Mouse (Mus musculus): ENCODE results near the gene Stt3a. TPM values are rescaled to one million over a fixed set of nuclear protein-coding genes. Genes with fewer than 3 reads are reported as not detected.

Gene Stt3a
- polyA plus RNA-seq, 1 experiment from 2014 or later, result 293 TPM

DNA sequence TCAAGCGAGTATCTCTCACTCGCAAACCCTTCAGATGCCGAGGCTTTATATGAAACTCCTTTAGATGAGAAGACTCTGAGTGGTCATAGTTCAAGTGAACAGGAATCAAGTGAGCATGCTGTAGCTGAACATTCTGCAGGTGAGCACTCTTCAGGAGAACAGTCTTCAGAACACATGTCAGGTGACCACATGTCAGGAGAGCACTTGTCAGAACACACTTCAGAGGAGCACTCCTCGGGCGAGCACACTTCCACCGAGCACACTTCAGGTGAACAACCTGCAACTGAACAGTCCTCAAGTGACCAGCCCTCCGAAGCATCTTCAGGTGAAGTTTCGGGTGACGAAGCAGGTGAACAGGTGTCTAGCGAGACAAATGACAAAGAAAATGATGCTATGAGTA lies 73.2 kb downstream of the Stt3a start:
- H3K4me1 ChIP-seq, result no peaks in the 10 kb centered on the region
- 92% methylated on average over 10 of the region's 10 CpGs for WGBS
- no peak overlapping the region for H3K4me3 ChIP-seq
- H3K36me3 ChIP-seq, result no peaks in the 10 kb centered on the region
- ATAC-seq (ENCODE audit: low FRiP score, low read depth), result no peak
- H3K9ac ChIP-seq, result no peak overlapping the region
- no peak overlapping the region for H3K4me2 ChIP-seq (replicated peaks)
- no peaks in the 10 kb centered on the region for H3K27me3 ChIP-seq
- H3K9me3 ChIP-seq, result no peaks in the 10 kb centered on the region
- H3K27ac ChIP-seq, result no peak overlapping the region

DNA sequence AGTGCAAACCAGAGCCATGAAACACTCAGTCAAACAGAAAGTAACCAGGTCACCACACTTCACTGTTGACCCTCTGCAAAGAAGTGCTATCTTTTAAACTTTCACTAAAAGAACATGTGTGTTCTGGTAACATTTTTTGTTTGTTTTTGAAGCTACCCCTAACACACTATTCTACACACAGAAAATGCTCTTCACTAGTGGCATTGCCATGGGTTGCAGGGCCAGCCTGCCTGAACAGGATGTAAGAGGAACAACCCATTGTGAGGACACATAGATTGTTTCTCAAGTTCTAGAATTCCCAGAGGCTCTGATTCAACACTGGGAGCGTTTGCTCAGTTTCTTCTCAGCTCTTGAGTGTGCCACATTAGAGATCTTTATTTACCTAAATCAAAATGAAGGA lies 74.6 kb downstream of the Stt3a start, which contains the start of gene Acrv1:
Gene Acrv1, plus strand, starts transcription at position 301 of the 400 bp plus-strand sequence.
- Histone ChIP-seq H3K27ac (no peak within 1 kb of the TSS), H3K4me1 (no peaks in the 10 kb centered on the region), H3K36me3 (no peaks in the 10 kb centered on the region), H3K4me2 (replicated peaks) (no peak within 1 kb of the TSS), H3K9me3 (no peaks in the 10 kb centered on the region), H3K9ac (no peak within 1 kb of the TSS), H3K4me3 (no peak within 1 kb of the TSS), H3K27me3 (no peaks in the 10 kb centered on the region)
- ATAC-seq (ENCODE audit: low FRiP score, low read depth), result no peak
- WGBS, result 62% methylated on average over 1 of the region's 1 CpGs

DNA sequence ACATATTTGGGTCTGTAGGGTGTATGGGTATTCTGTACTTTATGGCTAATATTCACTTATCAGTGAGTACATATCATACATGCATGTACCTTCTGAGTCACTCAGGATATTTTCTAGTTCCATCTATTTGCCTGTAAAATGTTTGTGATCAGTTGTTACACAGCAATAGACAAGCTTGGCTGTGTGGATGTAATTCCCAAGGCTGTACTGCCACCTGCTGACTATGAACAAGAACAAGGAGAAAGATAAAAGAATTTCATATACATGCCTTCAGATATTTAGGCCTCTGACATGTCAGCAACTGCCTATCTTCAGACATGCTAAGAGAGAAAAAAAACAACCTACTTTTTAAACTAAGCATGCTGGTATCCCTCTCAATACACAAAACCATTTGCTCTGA lies 80.2 kb downstream of the Stt3a start:
- no peak overlapping the region for H3K4me3 ChIP-seq
- no peaks in the 10 kb centered on the region for H3K4me1 ChIP-seq
- H3K4me2 ChIP-seq (replicated peaks), result no peak overlapping the region
- H3K27ac ChIP-seq, result no peak overlapping the region
- H3K9ac ChIP-seq, result no peak overlapping the region
- no peaks in the 10 kb centered on the region for H3K9me3 ChIP-seq
- no peaks in the 10 kb centered on the region for H3K36me3 ChIP-seq
- H3K27me3 ChIP-seq, result no peaks in the 10 kb centered on the region
- ATAC-seq (ENCODE audit: low FRiP score, low read depth), result no peak

DNA sequence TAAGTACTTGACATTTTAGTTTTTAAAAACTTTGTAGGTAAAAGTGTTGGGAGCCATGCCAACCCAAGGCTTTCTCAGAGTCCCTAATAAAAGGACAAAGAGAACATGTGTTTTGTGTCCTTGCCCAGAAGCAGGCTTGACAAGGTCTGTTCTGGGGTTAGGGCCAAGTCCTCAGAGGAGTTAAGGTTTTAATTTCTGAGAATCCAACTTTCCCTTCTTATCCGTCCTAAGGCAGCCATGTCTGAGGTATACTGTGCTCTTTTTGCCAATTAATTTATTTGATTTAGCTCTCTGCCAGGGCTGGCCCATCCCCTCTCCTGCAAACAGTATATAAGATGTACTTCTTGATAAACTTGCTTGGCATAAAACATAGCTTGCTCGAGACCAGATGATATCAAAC lies 86.1 kb downstream of the Stt3a start:
- WGBS, result 64% methylated on average over 2 of the region's 2 CpGs
- no peak overlapping the region for H3K4me3 ChIP-seq
- H3K27ac ChIP-seq, result no peak overlapping the region
- H3K36me3 ChIP-seq, result no peaks in the 10 kb centered on the region
- ATAC-seq (ENCODE audit: low FRiP score, low read depth), result no peak
- no peak overlapping the region for H3K9ac ChIP-seq
- H3K9me3 ChIP-seq, result no peaks in the 10 kb centered on the region
- no peak overlapping the region for H3K4me2 ChIP-seq (replicated peaks)
- no peaks in the 10 kb centered on the region for H3K27me3 ChIP-seq
- no peaks in the 10 kb centered on the region for H3K4me1 ChIP-seq

Other genes starting within 250 kb of the Stt3a start
- gene Gm5615, start 225.7 kb downstream of the Stt3a start, polyA plus RNA-seq (2015; fragmentation: Nextera tagmentation; extraction: Ambion mirVana), result not detected in 2 replicates
- gene Gm17689, start 185.0 kb downstream of the Stt3a start, polyA plus RNA-seq (2015; fragmentation: Nextera tagmentation; extraction: Ambion mirVana), result not detected in 2 replicates
- not detected in 2 replicates for gene A630095E13Rik, start 124.3 kb downstream of the Stt3a start, polyA plus RNA-seq (2015; fragmentation: Nextera tagmentation; extraction: Ambion mirVana)
- gene Acrv1, start 74.5 kb downstream of the Stt3a start, polyA plus RNA-seq (2015; fragmentation: Nextera tagmentation; extraction: Ambion mirVana), result not detected in 2 replicates
- 39.6 and 40.8 TPM in 2 replicates for gene Chek1, start 40.6 kb downstream of the Stt3a start, polyA plus RNA-seq (2015; fragmentation: Nextera tagmentation; extraction: Ambion mirVana)
- 102 and 103 TPM in 2 replicates for gene Ei24, start 29.7 kb upstream of the Stt3a start, polyA plus RNA-seq (2015; fragmentation: Nextera tagmentation; extraction: Ambion mirVana)
- gene Fez1, start 54.2 kb upstream of the Stt3a start, polyA plus RNA-seq (2015; fragmentation: Nextera tagmentation; extraction: Ambion mirVana), result 33.1 and 36.7 TPM in 2 replicates